Mouse (Mus musculus) kidney, postnatal 36 days (tissue): ENCODE measurements around the gene Asap2.

ENCODE experiments used
- DNase-seq, 2 experiments: peaks; one replicate each; pipeline ENCODE4 v3.0.0; 2021 to 2022; ENCODE audit warnings: mixed read lengths in 2 of 2

Gene Asap2

GRCm38 (mm10) chr12:21265946-21266783 is 275.9 kb downstream of the Asap2 start:
- DNase-seq = peak; percentile 70 to 84

GRCm38 (mm10) chr12:21266784-21267098 is 276.5 kb downstream of the Asap2 start:
- DNase-seq = no peak

GRCm38 (mm10) chr12:21268083-21268616 is 277.9 kb downstream of the Asap2 start:
- no peak for DNase-seq

GRCm38 (mm10) chr12:21274446-21274845 is 284.2 kb downstream of the Asap2 start:
- no peak for DNase-seq

GRCm38 (mm10) chr12:21277352-21277864 is 287.1 kb downstream of the Asap2 start:
- no peak for DNase-seq

- no peak for DNase-seq
Observed at GRCm38 (mm10) chr12:21284761-21285441, 294.6 kb downstream of the Asap2 start, which contains the start of gene Cpsf3. Cpsf3 (plus strand) TSS chr12:21285391.

- DNase-seq = no peak
Observed at GRCm38 (mm10) chr12:21285508-21286242, 295.4 kb downstream of the Asap2 start.

GRCm38 (mm10) chr12:21286243-21286622 is 296.0 kb downstream of the Asap2 start, which contains the start of gene Itgb1bp1:
Itgb1bp1 (minus strand) TSS chr12:21286284.
- DNase-seq = peak; percentile 99 to 100

GRCm38 (mm10) chr12:21286712-21287650 is 296.7 kb downstream of the Asap2 start:
- DNase-seq = peak; percentile 37 to 39

GRCm38 (mm10) chr12:21288716-21289395 is 298.6 kb downstream of the Asap2 start:
- peak in 1 of 2 experiments; percentile 17 for DNase-seq

- no peak for DNase-seq
Observed at GRCm38 (mm10) chr12:21289651-21290050, 299.4 kb downstream of the Asap2 start.

- DNase-seq = no peak
Observed at GRCm38 (mm10) chr12:21298856-21299255, 308.6 kb downstream of the Asap2 start.

- peak in 1 of 2 experiments; percentile 25 for DNase-seq
Observed at GRCm38 (mm10) chr12:21301324-21301723, 311.1 kb downstream of the Asap2 start.

GRCm38 (mm10) chr12:21301932-21302331 is 311.7 kb downstream of the Asap2 start:
- peak; percentile 41 to 73 for DNase-seq

- peak; percentile 62 to 90 for DNase-seq
Observed at GRCm38 (mm10) chr12:21302361-21302783, 312.1 kb downstream of the Asap2 start.

GRCm38 (mm10) chr12:21305741-21306140 is 315.5 kb downstream of the Asap2 start:
- DNase-seq = peak; percentile 62 to 67

- DNase-seq = no peak
Observed at GRCm38 (mm10) chr12:21306721-21307120, 316.5 kb downstream of the Asap2 start.

- DNase-seq = peak; percentile 39 to 50
Observed at GRCm38 (mm10) chr12:21312201-21312600, 321.9 kb downstream of the Asap2 start.

- DNase-seq = peak; percentile 90 to 95
Observed at GRCm38 (mm10) chr12:21315923-21316868, 325.9 kb downstream of the Asap2 start, which contains the start of gene Iah1. Iah1 (plus strand) TSS chr12:21316389.

GRCm38 (mm10) chr12:21316869-21317265 is 326.6 kb downstream of the Asap2 start:
- DNase-seq = peak; percentile 41 to 43
